Mouse (Mus musculus): ENCODE measurements around the gene Dact2. TPM values are rescaled to one million over a fixed set of nuclear protein-coding genes. Genes with fewer than 3 reads are reported as not detected.

Dact2 gene
- total and polyA plus RNA-seq, 2 experiments from 2014 or later = 2.8 to 19.4 TPM

DNA sequence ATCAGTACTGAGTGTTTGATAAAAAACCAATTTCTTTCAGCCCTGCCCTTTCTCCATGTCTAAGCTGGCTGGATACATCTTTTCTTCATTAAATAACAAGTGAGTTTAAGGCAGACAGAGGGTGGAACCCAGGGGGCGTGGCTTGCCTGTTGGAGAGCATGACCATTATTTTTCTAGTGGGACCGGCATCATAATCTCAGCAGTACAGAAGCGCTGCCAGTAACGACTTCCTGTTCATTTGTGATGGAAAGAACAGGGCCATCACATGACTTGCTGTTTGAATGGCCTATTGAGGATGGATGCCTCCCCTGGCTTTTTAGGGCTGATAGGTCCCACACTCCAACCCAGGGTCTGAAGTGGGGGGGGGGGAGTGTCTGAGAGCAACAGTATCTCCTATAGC, 4.5 kb downstream of the Dact2 start:
- H3K9ac ChIP-seq (replicated peaks; ENCODE audit: low read length, poor library complexity, severe bottlenecking) = no peak overlapping the region
- 0 out of 2 replicates have a peak, but pooled peaks cover 12% of the 10 kb centered on the region for H3K36me3 ChIP-seq (ENCODE audit: insufficient read depth, low read length)
- H3K9me3 ChIP-seq (ENCODE audit: low read length) = no peaks in the 10 kb centered on the region
- H3K27ac ChIP-seq (ENCODE audit: low read depth, low read length) = no peak overlapping the region
- 67% methylated on average over 4 of the region's 4 CpGs for WGBS
- no peak overlapping the region for H3K4me3 ChIP-seq (ENCODE audit: low read depth, low read length)
- peaks cover 16% of the 10 kb centered on the region for H3K27me3 ChIP-seq (ENCODE audit: insufficient read depth, low read length)
- H3K4me1 ChIP-seq (ENCODE audit: insufficient read depth, low read length) = no peaks in the 10 kb centered on the region; the same call in 1 of the 2 replicates
- no peak overlapping the region for H3K4me2 ChIP-seq (ENCODE audit: low read depth, low read length, poor library complexity, severe bottlenecking)
- DNase-seq (ENCODE audit: low spot score) (no peak), ATAC-seq (ENCODE audit: low FRiP score) (no peak)
- TF ChIP-seq CTCF (IDR thresholded peaks at IDR 0.05) = no peak

DNA sequence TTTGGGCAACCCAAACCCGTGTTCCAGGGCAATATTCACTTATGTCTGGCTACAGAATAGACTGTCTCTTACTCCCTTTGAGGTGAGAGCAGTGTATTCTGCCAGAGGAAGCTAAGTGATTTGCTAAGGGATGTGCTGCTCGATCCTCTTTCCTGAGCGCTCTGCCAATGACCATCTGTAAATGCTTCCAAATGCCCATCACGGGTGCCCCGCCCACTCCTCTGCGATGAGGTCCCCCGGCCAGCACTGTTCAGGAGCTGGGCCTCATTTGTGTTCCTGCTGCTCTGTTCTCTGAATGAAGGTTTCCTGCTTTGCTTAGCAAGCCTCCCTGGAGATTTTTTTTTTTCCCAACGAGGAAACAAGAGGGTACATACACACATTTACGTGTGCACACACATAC, 11.2 kb downstream of the Dact2 start:
- Histone ChIP-seq H3K9me3 (ENCODE audit: low read length) (no peaks in the 10 kb centered on the region), H3K4me2 (ENCODE audit: low read depth, low read length, poor library complexity, severe bottlenecking) (no peak overlapping the region), H3K9ac (replicated peaks; ENCODE audit: low read length, poor library complexity, severe bottlenecking) (no peak overlapping the region), H3K27ac (ENCODE audit: low read depth, low read length) (no peak overlapping the region), H3K27me3 (ENCODE audit: insufficient read depth, low read length) (no peaks in the 10 kb centered on the region), H3K4me1 (ENCODE audit: insufficient read depth, low read length) (no peaks in the 10 kb centered on the region), H3K36me3 (ENCODE audit: insufficient read depth, low read length) (0 out of 2 replicates have a peak, but pooled peaks cover 11% of the 10 kb centered on the region), H3K4me3 (ENCODE audit: low read depth, low read length) (no peak overlapping the region)
- 73% methylated on average over 9 of the region's 9 CpGs for WGBS
- ATAC-seq (ENCODE audit: low FRiP score) (no peak), DNase-seq (ENCODE audit: low spot score) (no peak)
- TF ChIP-seq CTCF (IDR thresholded peaks at IDR 0.05) = no peak

DNA sequence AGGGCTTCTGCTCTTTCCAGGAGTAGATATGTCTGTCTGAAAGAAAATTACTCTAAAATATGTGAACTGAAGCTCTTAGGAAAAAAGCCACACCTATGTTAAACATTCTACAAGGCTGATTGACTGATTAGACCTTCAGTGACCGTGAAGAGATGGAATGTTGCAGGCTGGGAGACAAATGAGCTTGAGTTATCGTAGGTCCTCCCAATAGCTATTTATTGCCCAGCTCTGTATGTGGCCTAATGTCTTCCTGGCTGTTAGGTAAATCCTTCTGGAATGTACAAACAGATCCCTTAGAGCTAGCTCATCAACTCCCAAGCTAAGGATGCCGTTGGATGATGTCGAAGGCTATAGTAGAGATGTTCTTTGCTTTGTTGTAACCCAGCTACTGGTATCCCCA, 11.7 kb downstream of the Dact2 start:
- Histone ChIP-seq H3K9ac (replicated peaks; ENCODE audit: low read length, poor library complexity, severe bottlenecking) (no peak overlapping the region), H3K9me3 (ENCODE audit: low read length) (no peaks in the 10 kb centered on the region), H3K27ac (ENCODE audit: low read depth, low read length) (no peak overlapping the region), H3K36me3 (ENCODE audit: insufficient read depth, low read length) (0 out of 2 replicates have a peak, but pooled peaks cover 8% of the 10 kb centered on the region), H3K4me2 (ENCODE audit: low read depth, low read length, poor library complexity, severe bottlenecking) (no peak overlapping the region), H3K4me3 (ENCODE audit: low read depth, low read length) (no peak overlapping the region), H3K4me1 (ENCODE audit: insufficient read depth, low read length) (no peaks in the 10 kb centered on the region), H3K27me3 (ENCODE audit: insufficient read depth, low read length) (no peaks in the 10 kb centered on the region)
- ATAC-seq (ENCODE audit: low FRiP score) = no peak
- DNase-seq (ENCODE audit: low spot score) = no peak
- 87% methylated on average over 4 of the region's 4 CpGs for WGBS
- no peak for TF ChIP-seq CTCF (IDR thresholded peaks at IDR 0.05)

DNA sequence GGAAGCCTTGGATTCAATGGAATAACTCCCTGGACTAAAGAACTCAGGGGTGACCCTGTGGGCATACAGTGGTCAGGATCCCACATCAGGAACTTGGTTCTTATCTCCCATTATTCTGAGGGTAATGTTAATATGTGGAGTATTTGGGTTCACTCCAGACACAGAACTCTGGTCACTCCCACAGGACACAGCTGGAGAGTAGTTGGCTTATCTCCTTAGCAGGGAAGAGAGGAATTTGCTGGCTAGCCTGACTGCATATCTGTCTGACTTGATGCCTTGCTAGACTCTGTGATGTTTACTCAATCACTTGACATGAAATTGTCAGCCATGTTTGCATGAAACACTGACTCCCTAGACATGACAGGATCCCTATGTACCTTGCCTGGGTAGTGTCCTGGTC, 15.6 kb downstream of the Dact2 start:
- Histone ChIP-seq H3K4me1 (ENCODE audit: insufficient read depth, low read length) (no peaks in the 10 kb centered on the region), H3K27ac (ENCODE audit: low read depth, low read length) (no peak overlapping the region), H3K9me3 (ENCODE audit: low read length) (no peaks in the 10 kb centered on the region), H3K36me3 (ENCODE audit: insufficient read depth, low read length) (no peaks in the 10 kb centered on the region), H3K4me3 (ENCODE audit: low read depth, low read length) (no peak overlapping the region), H3K9ac (replicated peaks; ENCODE audit: low read length, poor library complexity, severe bottlenecking) (no peak overlapping the region), H3K4me2 (ENCODE audit: low read depth, low read length, poor library complexity, severe bottlenecking) (no peak overlapping the region), H3K27me3 (ENCODE audit: insufficient read depth, low read length) (no peaks in the 10 kb centered on the region)
- no peak for DNase-seq (ENCODE audit: low spot score)
- no peak for ATAC-seq (ENCODE audit: low FRiP score)
- no peak for TF ChIP-seq CTCF (IDR thresholded peaks at IDR 0.05)

DNA sequence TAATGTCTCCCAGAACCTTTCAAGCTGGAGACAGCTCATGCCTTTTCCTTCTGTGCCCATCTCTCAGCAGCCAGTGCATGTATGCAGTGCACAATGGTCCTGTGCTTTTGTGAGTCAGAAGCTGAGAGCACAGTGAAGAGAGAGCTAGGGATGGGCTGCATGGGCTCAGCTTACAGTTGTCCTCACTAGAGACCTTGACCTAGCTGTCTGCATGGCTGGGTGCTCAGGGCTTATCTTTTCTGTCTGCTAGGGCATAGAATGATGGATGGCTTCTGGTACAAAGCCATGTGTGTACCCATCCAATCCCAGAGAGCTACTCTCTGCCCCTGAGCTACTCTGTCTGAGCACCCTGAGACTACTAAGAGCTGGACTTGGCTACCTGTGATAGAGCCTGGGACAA, 17.0 kb downstream of the Dact2 start:
- Histone ChIP-seq H3K27ac (ENCODE audit: low read depth, low read length) (no peak overlapping the region), H3K9me3 (ENCODE audit: low read length) (no peaks in the 10 kb centered on the region), H3K36me3 (ENCODE audit: insufficient read depth, low read length) (no peaks in the 10 kb centered on the region), H3K9ac (replicated peaks; ENCODE audit: low read length, poor library complexity, severe bottlenecking) (no peak overlapping the region), H3K4me1 (ENCODE audit: insufficient read depth, low read length) (no peaks in the 10 kb centered on the region), H3K4me3 (ENCODE audit: low read depth, low read length) (no peak overlapping the region), H3K4me2 (ENCODE audit: low read depth, low read length, poor library complexity, severe bottlenecking) (no peak overlapping the region), H3K27me3 (ENCODE audit: insufficient read depth, low read length) (no peaks in the 10 kb centered on the region)
- ATAC-seq (ENCODE audit: low FRiP score) (no peak), DNase-seq (ENCODE audit: low spot score) (no peak)
- no peak for TF ChIP-seq CTCF (IDR thresholded peaks at IDR 0.05)

DNA sequence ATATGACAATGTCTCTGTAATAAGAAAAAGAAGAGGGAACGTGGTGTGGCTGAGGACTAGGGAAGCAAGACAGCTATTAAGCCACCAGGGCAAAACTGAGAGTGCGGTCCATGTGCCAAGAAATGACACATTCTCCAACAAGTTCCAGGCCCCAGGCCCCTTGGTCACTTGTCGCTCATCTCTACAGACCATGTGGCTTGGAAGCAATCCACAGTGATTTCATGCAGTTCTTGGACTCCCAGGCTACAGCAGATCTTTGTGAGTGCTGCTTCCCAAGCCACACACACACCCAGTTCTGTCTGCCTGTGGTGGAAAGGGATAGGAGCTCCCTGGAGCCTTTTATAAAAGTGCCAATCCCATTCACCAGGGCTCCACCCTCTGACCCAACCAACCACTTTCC, 17.9 kb downstream of the Dact2 start:
- no peak for TF ChIP-seq CTCF (IDR thresholded peaks at IDR 0.05)
- Histone ChIP-seq H3K36me3 (ENCODE audit: insufficient read depth, low read length) (no peaks in the 10 kb centered on the region), H3K4me2 (ENCODE audit: low read depth, low read length, poor library complexity, severe bottlenecking) (no peak overlapping the region), H3K27me3 (ENCODE audit: insufficient read depth, low read length) (no peaks in the 10 kb centered on the region), H3K27ac (ENCODE audit: low read depth, low read length) (no peak overlapping the region), H3K9ac (replicated peaks; ENCODE audit: low read length, poor library complexity, severe bottlenecking) (no peak overlapping the region), H3K4me3 (ENCODE audit: low read depth, low read length) (no peak overlapping the region), H3K9me3 (ENCODE audit: low read length) (no peaks in the 10 kb centered on the region), H3K4me1 (ENCODE audit: insufficient read depth, low read length) (no peaks in the 10 kb centered on the region)
- 82% methylated on average over 3 of the region's 3 CpGs for WGBS
- no peak for ATAC-seq (ENCODE audit: low FRiP score)
- no peak for DNase-seq (ENCODE audit: low spot score)

Data from midbrain, postnatal 0 days (tissue).